Mouse (Mus musculus) CH12.LX (cell line): ENCODE measurements around the gene Arvcf.

Experiments used
- BHLHE40 ChIP-seq: IDR thresholded peaks from 2 replicates; pipeline ENCODE4 v1.6.1; 2011; ENCODE audit warnings: mild to moderate bottlenecking, low read depth, low read length, improper control_type of control experiment
- CTCF ChIP-seq, 2 experiments: IDR thresholded peaks in 1 of 2; conservative IDR thresholded peaks in 1 of 2; 2 replicates each; pipeline ENCODE4 v1.5.1; 2011 to 2012; ENCODE audit warnings: low read depth in 2 of 2, low read length in 2 of 2, improper control_type of control experiment in 1 of 2, inconsistent platforms in 1 of 2, mild to moderate bottlenecking in 1 of 2, moderate library complexity in 1 of 2
- E2F4 ChIP-seq: IDR thresholded peaks from 2 replicates; pipeline ENCODE4 v1.6.1; 2011; ENCODE audit warnings: low read depth, low read length, improper control_type of control experiment; ENCODE audit not compliant: insufficient replicate concordance
- EP300 ChIP-seq: IDR thresholded peaks from 2 replicates; pipeline ENCODE4 v1.6.1; 2011; ENCODE audit warnings: low read length, improper control_type of control experiment
- ETS1 ChIP-seq: conservative IDR thresholded peaks from 2 replicates; pipeline ENCODE4 v1.6.1; 2012; ENCODE audit warnings: low read depth, mild to moderate bottlenecking, inconsistent platforms, low read length, improper control_type of control experiment, moderate library complexity
- JUN ChIP-seq: IDR thresholded peaks from 2 replicates; pipeline ENCODE4 v1.6.1; 2011; ENCODE audit warnings: low read depth, mild to moderate bottlenecking, low read length, improper control_type of control experiment, moderate library complexity; ENCODE audit not compliant: insufficient read depth
- JUND ChIP-seq: conservative IDR thresholded peaks from 2 replicates; pipeline ENCODE4 v1.6.1; 2011; ENCODE audit warnings: low read depth, low read length, improper control_type of control experiment
- MAX ChIP-seq: IDR thresholded peaks from 2 replicates; pipeline ENCODE4 v1.6.1; 2011; ENCODE audit warnings: low read length, improper control_type of control experiment
- MXI1 ChIP-seq: IDR thresholded peaks from 2 replicates; pipeline ENCODE4 v1.6.1; 2011; ENCODE audit warnings: mild to moderate bottlenecking, low read depth, low read length, improper control_type of control experiment
- POLR2A ChIP-seq: IDR thresholded peaks from 2 replicates; pipeline ENCODE4 v1.6.1; 2011; ENCODE audit warnings: low read depth, mild to moderate bottlenecking, improper control_type of control experiment, low read length
- RCOR1 ChIP-seq: conservative IDR thresholded peaks from 2 replicates; pipeline ENCODE4 v1.6.1; 2012; ENCODE audit warnings: low read depth, mild to moderate bottlenecking, inconsistent platforms, low read length, improper control_type of control experiment
- SMC3 ChIP-seq: IDR thresholded peaks from 2 replicates; pipeline ENCODE4 v1.6.1; 2011; ENCODE audit warnings: low read depth, low read length, improper control_type of control experiment
- TCF12 ChIP-seq: IDR thresholded peaks from 2 replicates; pipeline ENCODE4 v1.6.1; 2014; ENCODE audit warnings: low read depth, mild to moderate bottlenecking, inconsistent platforms, low read length, improper control_type of control experiment
- USF2 ChIP-seq: conservative IDR thresholded peaks from 2 replicates; pipeline ENCODE4 v1.6.1; 2011; ENCODE audit warnings: low read depth, low read length, improper control_type of control experiment

DNA sequence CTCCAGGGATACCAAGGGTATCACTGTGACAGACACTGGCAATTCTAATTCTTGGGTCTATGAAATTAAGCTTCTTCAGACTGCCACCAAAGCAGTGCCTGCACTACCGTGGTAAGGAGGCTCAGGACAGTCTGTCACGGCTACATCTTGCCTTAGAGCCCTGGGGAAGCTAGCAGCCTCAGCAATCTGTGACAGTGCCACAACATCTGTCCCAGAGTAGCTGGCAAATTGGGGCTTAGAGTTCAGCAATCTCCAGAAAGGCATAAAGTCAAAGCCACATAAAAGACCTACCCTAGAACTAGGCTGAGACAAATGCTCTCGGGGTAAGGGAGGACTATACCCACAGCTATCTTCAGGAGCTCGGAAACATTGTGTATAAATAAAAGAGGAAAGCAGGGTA, 22.2 kb upstream of the Arvcf start:
- TF ChIP-seq POLR2A: no peak
- no peak for TF ChIP-seq MXI1
- no peak for TF ChIP-seq BHLHE40
- TF ChIP-seq JUND: no peak
- TF ChIP-seq EP300: no peak
- no peak for TF ChIP-seq SMC3
- TF ChIP-seq MAX: no peak
- no peak for TF ChIP-seq E2F4
- no peak for TF ChIP-seq CTCF (conservative IDR thresholded peaks at IDR 0.05 in 1 of 2, IDR thresholded peaks at IDR 0.05 in 1 of 2; ENCODE audit: low read depth in 2 of 2, low read length in 2 of 2)
- TF ChIP-seq JUN: no peak
- no peak for TF ChIP-seq ETS1
- TF ChIP-seq TCF12: no peak
- no peak for TF ChIP-seq USF2
- TF ChIP-seq RCOR1: no peak
